Mouse (Mus musculus) MEL-GATA-1-ER (cell line): ENCODE results near the gene Syn3.
"Not testable (repeated sequence)": the region's sequence is repeated elsewhere in the genome, so short reads cannot be mapped to it uniquely, and the experiment has no call there.

ENCODE experiments used
- DNase-seq: peaks from one replicate; pipeline ENCODE4 v3.0.0-alpha.2; 2012; ENCODE audit warnings: low read depth; ENCODE audit errors: extremely low read depth

Syn3 gene

DNA sequence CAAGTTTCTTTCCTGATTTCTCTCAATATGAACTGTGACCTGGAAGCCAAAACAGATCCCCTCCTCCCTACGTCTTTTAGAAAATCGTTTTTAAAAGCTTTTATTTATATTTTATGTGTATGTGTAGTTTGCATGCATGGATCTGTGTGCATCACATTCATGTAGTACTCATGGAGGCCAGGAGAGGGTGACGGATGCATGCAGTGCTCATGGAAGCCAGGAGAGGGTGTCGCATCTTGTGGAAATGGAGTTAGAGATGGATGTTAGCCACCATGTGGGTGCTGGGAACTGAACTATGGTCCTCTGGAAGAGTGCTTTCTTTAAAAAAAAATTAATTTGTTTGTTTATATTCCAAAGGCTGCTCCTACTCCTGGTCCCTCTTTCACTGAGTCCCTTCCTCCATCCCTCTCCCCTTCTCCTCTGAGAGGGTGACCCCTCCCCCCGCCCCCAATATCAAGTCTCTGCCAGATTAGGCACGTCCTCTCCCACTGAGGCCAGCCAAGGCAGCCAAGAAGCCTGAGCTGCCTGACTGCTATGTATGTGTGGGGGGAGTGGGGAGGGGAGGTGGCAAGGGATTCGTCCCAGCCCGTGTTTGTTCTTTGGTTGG is 442.3 kb downstream of the Syn3 start:
- DNase-seq, result no peak

DNA sequence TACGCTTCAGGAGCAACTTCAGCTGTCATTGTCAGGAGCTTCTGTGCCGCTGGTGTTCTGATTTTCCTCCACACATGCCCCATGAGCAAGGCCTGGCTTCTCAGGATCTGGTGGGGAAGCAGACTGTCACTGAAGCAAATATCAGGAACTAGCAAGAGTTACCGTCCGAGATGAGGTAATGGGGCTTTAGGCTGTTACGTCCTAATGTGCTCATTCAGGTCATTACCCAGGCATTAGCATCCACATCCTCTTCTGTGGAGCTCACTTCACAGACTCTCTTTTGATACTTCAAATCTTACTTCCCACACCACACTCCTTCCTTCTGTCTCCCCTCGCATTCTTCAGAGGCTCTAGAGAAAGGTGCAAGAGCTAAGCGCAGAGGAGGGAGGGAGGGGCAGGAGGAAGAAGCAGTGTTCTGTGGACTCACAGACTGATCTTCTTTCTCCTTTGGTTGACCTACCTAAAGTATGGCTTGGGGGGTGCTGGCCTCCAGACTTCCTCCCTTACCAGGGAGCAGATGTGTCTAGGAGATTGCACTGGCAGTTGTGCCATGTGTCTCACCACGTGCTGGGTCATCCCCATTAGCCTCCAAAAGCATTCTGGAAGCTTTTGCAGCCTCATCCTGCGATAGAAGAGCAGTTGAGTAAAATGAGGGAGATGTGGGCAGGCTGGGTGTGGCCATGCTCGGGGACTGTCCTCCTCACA is 445.7 kb downstream of the Syn3 start:
- peak; percentile 11 for DNase-seq

DNA sequence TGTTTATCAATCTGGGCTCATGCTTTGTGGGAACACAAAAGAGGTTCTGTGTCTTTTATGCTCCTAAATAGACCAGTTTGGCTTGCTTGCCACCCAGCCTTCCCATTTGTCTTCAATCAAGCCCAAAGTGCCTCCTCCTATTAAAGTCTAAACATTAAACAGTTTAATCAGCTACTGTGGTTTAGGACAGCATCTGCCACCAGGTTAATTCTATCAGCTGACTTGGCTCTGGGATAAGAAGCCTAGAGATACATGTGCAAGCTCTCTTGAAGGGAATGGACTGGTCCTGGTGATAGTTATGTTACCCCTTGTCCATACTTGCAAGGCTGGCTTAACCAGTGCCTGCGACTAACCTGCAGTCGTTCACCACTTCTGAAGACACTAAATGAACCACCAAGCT is 448.2 kb downstream of the Syn3 start:
- no peak for DNase-seq

DNA sequence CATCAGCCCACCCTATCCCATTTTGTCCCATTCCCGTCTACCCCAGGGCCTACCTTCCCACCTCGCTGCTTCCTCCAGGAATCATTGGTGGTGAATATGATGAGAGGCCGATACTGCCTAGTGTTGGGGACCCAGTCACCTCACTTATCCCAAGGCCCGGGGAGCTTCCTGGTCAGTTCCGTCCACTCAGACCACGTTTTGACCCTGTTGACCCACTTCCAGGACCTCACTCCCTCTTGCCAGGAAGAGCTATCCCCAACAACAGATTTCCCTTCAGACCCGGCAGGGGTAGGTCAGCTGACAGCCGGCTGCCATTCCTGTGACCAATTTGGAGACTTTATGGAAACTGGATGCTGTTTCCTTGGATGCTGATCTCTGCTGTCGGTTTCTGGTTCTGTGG is 450.9 kb downstream of the Syn3 start:
- DNase-seq, result no peak

DNA sequence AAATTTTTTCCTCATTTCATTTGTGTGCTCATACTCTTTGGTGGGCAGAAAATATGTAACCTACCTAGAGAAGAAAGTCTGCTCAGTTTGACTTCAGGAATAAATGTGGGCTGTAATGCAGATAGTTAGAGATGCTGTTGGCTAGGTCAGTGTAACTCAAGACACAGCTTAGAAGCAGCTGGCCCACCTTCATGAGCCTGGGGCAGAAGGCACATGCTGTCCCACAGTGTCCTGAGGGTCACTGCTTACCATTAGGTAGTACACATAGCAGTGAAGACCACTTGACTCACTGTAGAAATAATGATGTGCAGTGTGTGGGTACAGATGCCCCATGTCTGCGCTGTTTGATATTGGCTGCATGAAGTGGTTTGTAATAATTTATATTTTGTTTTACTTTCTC is 452.3 kb downstream of the Syn3 start:
- no peak for DNase-seq

DNA sequence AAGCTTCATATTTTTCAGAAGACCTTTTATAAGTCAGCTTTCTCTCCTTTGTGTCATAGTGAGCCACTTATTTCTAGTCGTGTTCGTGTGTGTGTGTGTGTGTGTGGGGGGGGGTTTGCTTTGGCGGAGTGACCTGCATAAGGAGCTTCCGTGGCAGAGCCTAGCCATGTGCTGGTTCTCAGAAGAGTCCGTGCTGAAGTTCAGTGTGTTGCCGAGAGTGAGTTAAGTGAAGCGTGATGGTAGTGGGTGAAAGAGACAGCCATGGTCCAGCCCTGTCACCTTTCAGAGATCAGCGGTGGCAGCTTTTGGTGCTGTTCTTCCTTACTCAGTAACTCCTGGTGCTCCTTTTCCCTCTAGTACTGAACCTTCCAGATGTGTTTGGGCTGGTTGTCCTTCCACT is 454.6 kb downstream of the Syn3 start:
- DNase-seq, result no peak

DNA sequence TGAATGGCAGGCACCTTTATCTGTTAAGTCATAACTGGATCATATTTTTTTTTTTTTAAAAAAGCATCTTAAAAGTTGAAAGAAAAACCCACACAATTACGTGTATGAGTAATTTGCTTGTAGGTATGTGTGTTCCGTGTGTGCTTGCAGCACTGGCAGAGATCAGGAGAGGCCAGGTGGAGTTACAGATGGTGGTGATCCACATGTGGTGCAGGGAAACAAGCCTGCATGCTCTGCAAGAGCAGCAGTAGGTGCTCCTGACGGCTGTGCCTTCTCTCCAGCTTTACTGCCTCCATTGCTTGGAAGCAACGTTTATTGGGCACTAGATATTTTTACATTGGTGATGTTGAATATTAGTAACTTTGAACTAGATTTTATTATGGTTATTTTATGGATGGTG is 455.0 kb downstream of the Syn3 start:
- DNase-seq, result no peak

DNA sequence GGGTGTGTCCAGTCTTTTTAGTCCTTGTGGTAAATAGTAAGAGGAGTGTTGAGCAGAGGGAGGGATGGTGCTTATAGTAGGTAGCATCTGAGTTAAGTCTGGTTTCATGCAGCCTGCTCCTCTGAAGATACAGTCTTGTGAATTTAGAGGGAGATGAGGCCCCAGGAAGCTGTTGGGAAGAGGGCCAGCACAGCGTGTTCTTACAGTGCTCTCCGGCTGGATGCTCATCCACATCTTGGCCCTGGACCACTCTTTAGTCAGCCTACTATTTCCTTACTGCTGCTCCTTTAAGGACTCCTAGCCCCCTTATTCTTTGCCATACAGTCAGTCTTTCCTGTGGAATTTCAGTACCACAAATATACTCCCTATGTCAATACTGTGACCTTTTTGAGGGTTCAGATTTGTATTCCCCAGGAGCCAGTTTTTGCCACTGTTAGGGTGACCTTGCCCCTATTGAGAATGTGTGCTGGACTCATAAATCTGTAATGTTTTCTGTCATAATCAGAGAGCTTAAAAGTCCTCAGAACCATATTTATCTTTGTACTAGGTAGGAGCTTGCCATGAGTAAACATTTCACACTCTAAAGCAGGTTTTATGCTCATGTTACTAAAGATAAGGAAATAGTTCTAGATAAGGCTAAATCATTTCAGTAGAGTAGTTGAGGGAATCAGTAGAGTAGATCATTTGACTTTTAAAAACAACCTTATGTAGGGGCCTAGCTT is 464.5 kb downstream of the Syn3 start:
- DNase-seq, result no peak

DNA sequence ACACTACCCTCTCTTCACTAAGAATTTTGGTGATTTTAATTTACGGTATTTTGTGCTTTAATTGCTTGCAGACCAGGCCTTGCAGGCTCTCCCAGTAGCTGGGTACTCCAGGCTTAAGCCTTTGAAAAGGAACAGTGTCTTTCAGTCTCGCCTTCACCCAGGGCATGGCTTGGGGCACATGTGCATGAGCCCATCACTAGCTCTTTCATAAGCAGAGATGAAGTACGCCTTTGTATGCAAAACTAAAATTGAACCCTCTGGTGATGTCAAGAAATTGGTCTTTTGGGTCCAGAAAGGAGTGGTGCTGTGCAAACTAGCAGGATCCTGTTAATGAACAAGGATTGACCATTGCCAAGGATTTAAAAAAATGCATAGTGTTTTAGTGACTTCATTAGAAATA is 466.2 kb downstream of the Syn3 start:
- DNase-seq, result no peak

DNA sequence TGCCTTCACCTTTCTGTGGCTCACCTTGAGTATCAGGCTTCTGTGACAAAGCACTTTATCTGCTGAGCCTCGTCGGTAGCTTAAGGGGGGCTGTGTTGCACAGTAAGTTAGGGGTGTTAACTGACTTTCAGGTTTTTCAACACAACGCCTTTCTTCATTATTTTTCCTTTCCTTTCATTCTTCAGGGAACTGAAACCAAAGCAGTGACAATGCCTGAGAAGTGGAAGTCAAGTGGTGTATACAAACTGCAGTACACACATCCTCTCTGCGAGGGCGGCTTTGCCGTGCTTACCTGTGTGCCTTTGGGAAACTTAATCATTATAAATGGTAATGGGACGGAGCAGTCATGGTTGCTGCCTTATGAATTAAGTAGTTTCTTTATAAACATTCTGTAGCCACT is 468.0 kb downstream of the Syn3 start:
- DNase-seq, result no peak

DNA sequence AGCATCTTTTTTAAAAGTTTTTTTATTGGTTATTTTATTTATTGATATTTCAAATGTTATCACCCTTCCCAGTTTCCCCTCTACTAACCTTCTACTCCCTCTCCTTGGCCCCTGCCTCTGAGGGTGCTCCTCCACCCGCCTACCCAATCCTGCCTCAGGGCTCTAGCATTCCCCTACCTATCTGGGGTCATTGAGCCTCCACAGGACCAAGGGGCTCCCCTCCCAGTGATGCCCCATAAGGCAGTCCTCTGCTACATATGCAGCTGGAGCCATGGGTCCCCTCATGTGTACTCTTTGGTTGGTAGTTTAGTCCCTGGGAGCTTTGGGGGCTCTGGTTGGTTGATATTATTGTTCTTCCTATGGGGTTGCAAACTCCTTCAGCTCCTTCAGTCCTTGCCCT is 471.9 kb downstream of the Syn3 start:
- DNase-seq, result not testable (repeated sequence)

DNA sequence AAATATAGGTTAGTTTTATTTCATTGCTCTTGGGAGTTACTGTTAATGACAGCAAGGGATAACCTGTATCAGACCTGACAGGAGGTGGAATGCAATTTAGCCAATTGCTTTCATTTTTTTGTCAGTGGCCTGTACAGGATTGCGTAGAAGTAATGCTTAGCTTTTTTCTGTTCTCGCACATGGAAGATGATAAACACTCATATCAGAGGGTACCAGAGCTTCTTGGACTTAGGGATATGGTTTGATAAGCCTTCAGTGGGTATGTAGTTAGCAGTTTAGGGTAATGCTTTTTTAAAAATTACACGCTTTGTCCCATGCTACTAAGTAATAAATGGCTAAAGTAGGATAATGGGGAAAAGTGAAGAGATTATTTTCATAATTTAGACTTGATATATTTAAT is 472.3 kb downstream of the Syn3 start:
- DNase-seq, result peak; percentile 48

DNA sequence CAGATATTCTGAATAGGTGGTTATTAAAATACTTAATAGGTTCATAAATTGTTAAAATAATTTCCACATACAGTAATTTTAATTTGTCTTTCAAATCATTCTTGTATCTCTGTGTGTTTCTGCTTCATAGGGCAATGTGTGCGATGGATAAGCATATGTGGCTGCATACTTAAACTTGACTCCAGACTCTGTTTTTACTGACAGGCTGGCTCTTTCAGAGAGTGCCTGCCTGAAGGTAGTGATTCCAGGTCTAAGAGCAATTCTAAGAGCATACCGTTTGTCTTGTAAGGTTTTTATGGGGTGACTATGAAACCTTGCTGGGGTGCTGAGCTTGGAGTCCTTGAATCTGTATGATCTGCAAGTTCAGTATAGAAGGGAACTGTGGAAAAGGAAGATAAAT is 472.8 kb downstream of the Syn3 start:
- DNase-seq, result no peak

DNA sequence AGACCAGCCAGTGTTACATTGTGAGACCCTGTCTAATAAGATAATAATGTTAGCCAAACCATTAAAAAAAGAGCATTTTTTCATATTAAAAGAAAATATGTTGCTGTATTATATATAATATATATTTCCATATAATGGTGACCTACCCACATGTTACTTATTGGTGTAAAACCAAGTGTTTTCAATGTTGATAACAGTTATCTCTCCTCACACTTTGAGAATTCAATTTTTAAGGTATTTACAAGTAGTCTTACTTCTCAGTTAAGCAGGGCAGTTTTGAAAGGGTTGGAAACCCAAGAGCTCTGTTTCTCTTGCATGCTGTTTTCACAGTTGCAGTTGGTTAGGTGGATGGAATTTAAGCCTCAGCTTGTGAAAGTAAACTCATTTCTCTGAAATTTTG is 475.5 kb downstream of the Syn3 start:
- DNase-seq, result no peak

DNA sequence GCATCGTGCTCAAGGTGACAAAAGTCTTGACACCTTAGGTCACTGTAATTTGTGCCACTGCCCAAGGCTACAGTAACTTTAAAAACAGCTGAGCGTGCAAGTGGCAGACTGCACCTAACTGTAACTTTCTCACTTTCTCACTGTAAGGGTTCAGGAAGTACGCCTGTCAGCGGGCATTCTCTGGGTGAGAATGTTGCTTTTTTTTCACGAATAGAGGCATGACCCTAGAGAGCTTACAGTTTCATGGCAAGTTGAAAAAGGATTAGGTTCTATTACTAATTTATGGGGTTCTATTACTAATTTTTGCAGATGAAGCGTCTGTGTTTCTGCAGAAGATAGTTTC is 476.3 kb downstream of the Syn3 start:
- peak; percentile 51 for DNase-seq

DNA sequence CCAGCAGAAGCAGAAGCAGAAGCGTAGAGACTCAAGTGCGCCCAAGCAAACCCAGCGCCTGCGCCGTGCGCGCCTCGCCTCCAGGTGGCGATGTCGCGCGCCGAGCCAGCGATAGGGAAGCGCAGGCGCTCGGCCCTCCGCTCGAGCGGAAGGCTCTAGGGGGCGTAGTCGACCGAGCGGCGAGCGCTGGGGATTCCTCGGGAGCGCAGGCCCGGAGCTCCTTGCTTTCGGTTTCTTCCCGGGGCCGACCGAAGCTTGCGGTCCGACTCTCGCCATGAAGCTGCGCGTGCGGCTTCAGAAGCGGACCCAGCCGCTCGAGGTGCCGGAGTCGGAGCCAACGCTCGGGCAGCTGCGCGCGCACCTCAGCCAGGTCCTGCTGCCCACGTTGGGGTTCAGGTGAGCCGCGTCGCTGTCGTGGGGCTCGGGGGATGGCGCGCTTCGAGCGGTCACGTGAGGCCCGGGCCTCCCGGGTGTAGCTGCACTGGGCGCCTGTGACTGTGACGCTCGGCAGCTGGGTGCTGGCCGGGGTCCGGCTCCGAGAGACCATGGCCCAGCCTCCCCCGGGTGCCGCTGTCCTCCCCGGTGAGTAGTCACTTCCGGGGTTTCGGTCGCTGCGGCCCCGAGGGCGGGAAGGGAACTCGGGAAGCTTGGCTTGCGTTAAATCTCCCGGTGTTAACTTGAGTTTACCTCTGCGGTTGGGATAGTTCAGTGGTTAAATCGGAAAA is 476.8 kb downstream of the Syn3 start, which contains the start of gene Fbxo7:
TSS of gene Fbxo7 (plus strand) at position 224 of the 725 bp plus-strand sequence.
- DNase-seq, result peak; percentile 67

DNA sequence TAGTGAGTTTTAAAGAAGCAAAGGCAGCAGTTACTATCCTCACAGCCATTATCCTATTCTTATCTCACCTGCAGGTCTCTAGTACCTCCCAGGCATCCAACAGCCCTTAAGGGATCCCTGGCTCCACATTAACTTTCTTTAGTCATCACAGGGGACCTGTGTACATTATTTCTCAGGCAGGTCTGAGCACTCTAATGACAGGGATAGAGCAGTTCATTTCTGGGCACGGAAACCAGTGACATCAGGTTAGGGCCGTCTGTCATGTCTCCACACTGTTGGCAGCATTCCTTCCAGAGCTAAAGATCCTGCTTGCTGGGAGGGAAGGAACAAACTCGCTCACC is 477.3 kb downstream of the Syn3 start:
- no peak for DNase-seq

DNA sequence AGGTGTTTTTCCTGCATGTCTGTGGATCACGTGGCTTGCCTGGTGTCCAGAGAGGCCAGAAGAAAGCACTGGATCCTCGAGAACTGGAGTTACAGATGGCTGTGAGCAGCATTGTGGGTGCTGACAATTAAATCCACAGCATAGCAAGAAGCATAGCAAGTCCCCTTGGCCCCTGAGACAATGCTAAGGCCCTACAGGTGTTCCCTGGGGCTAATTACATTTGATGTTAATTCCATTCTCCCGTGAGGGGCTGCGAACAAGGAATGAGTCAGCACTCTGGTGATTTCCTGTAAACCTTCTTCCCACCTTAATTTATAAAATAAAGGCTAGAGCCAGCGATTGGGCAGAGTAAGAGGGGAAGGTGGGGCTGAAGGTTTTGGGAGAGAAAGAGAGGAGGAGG is 479.9 kb downstream of the Syn3 start:
- no peak for DNase-seq

DNA sequence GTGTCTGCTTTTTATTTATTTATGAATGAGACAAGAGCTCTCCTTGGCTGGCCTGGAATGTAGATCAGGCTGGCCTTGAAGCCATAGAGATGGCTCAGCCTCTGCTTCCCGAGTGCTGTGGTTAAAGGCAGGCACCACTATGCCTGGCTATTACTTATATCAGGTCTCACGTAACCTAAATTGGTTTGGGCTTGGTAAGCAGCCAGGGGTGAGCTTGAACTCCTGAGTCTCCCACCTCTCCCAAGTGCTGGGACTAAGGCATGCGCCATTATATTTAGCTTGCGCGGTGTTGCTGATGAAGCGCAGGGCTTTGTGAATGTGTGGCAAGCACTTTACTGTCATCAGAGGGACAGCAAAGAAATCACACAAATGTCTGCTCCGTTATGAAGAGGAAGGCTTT is 480.9 kb downstream of the Syn3 start:
- DNase-seq, result no peak

DNA sequence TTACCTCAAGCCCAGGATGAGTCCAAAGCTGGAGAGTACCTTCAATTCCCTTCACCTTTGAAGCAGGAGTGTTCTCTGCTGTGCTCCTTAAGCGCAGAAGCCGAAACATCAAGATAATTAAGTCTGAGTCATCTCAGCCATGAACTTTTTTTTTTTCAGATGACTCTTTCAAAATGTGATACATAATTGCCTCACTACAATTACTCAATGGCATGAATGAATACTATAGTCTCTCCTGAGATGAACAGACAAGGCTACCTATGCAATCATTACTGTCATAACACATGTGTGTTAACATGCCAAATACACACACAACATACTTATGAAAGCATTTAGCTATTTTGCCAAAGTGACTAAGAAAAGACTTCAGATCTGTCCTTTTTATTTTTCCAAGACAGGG is 486.9 kb downstream of the Syn3 start, which contains the start of gene Bpifc:
TSS of gene Bpifc (minus strand) at position 115 of the 400 bp plus-strand sequence.
- no peak for DNase-seq

DNA sequence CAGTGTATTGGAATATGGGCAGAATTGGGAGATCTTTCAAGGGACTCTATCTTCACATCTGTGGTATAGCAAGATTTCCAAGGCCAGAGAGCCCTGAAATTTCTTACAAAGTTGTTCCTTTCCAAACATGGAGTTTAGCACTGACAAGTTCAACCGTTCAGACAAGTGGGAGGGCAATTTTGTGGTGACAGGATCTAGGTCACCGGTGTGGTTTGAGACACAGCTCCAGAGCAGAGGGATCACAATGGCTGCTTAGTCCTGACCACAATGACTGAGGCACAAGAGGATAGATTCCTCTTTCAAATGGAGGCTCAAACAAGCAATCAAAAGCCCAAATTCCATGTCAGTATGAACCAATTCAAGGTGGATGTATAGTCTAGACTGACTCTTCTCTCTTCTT is 487.5 kb downstream of the Syn3 start:
- no peak for DNase-seq

DNA sequence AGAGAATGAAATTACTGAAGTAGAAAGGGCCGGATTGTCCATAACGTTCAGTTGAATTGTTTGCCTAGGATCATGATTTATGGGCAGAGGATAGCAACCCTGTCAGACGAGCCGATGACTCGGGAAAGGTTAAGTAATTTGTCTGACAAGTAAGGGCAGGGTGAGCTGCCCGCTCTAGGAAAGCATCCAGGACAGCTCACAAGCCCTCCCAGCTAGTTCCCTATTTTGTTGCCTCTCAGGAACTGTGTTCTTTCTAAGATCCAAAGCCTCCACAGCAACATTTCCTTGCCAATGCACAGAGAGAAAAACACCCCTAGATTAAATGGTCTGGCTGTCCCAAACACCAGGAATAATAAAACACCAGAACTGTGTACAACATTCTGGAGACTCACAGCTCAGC is 488.1 kb downstream of the Syn3 start:
- DNase-seq, result no peak
